Mouse (Mus musculus) hindbrain, postnatal 0 days (tissue): ENCODE results near the gene Chpf. TPM values are rescaled to one million over a fixed set of nuclear protein-coding genes. Genes with fewer than 3 reads are reported as not detected.

Experiments
- ATAC-seq: fragments of 200-750 bp; cut with Nextera tagmentation; 2 replicates; pipeline ENCODE4 v1.8.0; 2017; ENCODE audit warnings: mild to moderate bottlenecking, moderate TSS enrichment, moderate library complexity
- DNase-seq: peaks from one replicate; pipeline ENCODE4 v3.0.0-alpha.2; 2015; ENCODE audit warnings: low spot score
- H3K27ac ChIP-seq: fragments of 300-500 bp; sonication (generic); 2 replicates; pipeline ENCODE4 v1.5.1; 2014; ENCODE audit warnings: mild to moderate bottlenecking
- H3K27me3 ChIP-seq: fragments of 300-500 bp; sonication (generic); 2 replicates; pipeline ENCODE4 v1.6.1; 2014; ENCODE audit warnings: low read length, mixed read lengths; ENCODE audit not compliant: insufficient read depth
- H3K36me3 ChIP-seq: fragments of 300-500 bp; sonication (generic); 2 replicates; pipeline ENCODE4 v1.6.1; 2014; ENCODE audit warnings: low read length, mixed read lengths; ENCODE audit not compliant: insufficient read depth
- H3K4me1 ChIP-seq: fragments of 300-500 bp; sonication (generic); 2 replicates; pipeline ENCODE4 v1.6.1; 2014; ENCODE audit warnings: antibody characterized with exemption, low read length, mixed read lengths; ENCODE audit not compliant: insufficient read depth
- H3K4me2 ChIP-seq: fragments of 300-500 bp; sonication (generic); 2 replicates; pipeline ENCODE4 v1.6.1; 2014; ENCODE audit warnings: low read depth, mild to moderate bottlenecking, low read length, moderate library complexity, mixed read lengths
- H3K4me3 ChIP-seq: fragments of 300-500 bp; sonication (generic); 2 replicates; pipeline ENCODE4 v1.5.1; 2014; ENCODE audit warnings: low read length
- H3K9ac ChIP-seq: fragments of 300-500 bp; sonication (generic); replicated peaks from 2 replicates; pipeline ENCODE4 v1.6.1; 2014; ENCODE audit warnings: mild to moderate bottlenecking, low read length, moderate library complexity, mixed read lengths
- H3K9me3 ChIP-seq: fragments of 300-500 bp; sonication (generic); 2 replicates; pipeline ENCODE4 v1.6.1; 2016; ENCODE audit warnings: low read length, mixed read lengths
- CTCF ChIP-seq: IDR thresholded peaks from 2 replicates; pipeline ENCODE4 v1.5.1; 2016; ENCODE audit warnings: antibody characterized with exemption, control low read depth, low read depth
- WGBS: fragments of 180-500 bp; shearing (Covaris S2); extraction: QIAGEN DNeasy Blood & Tissue Kit; methylation state at CpG from one replicate; pipeline ENCODE4 v1.1.7; 2014; 5-methylcytosine and 5-hydroxymethylcytosine counted together
- polyA plus RNA-seq: library from polyadenylated mRNA; unstranded; fragments of >200 nt; fragmentation: Nextera tagmentation; extraction: Ambion mirVana; gene quantifications from 2 replicates; pipeline ENCODE4 v1.2.1, GENCODE M21; 2015
- total RNA-seq: library from RNA; depleted of rRNA; stranded (reverse); fragments of >200 nt; gene quantifications from 2 replicates; pipeline ENCODE4 v1.2.3, GENCODE M21; 2014

Chpf gene
- total and polyA plus RNA-seq, 2 experiments from 2014 or later: 55.8 to 155 TPM

GRCm38 (mm10) chr1:75487405-75488161 lies 8.5 kb upstream of the Chpf start:
- Histone ChIP-seq H3K4me3 (peak overlapping the region; percentile 47), H3K9me3 (no peaks in the 10 kb centered on the region), H3K9ac (peak overlapping the region; percentile 48), H3K36me3 (peaks cover 23% of the 10 kb centered on the region), H3K27me3 (no peaks in the 10 kb centered on the region), H3K4me2 (peak overlapping the region; percentile 83), H3K4me1 (peaks cover 3% of the 10 kb centered on the region; the same call in 1 of the 2 replicates), H3K27ac (peak overlapping the region; percentile 5; the same call in 1 of the 2 replicates)
- TF ChIP-seq CTCF: peak; percentile 51
- peak; percentile 70 for ATAC-seq
- DNase-seq: peak; percentile 80
- 2% methylated on average over 62 of the region's 62 CpGs for WGBS

- Histone ChIP-seq H3K4me3 (peak overlapping the region; percentile 47), H3K9me3 (no peaks in the 10 kb centered on the region), H3K36me3 (peaks cover 24% of the 10 kb centered on the region), H3K4me2 (peak overlapping the region; percentile 83), H3K27ac (no peak overlapping the region), H3K9ac (peak overlapping the region; percentile 48; the same call in 1 of the 2 replicates), H3K27me3 (no peaks in the 10 kb centered on the region), H3K4me1 (peaks cover 3% of the 10 kb centered on the region; the same call in 1 of the 2 replicates)
- DNase-seq: no peak
- ATAC-seq: 0 out of 2 replicates have a peak, but pooled peaks have one; percentile 3
- WGBS: 4% methylated on average over 13 of the region's 13 CpGs
- TF ChIP-seq CTCF: no peak
Observed at GRCm38 (mm10) chr1:75487040-75487404, 7.9 kb upstream of the Chpf start.

DNA sequence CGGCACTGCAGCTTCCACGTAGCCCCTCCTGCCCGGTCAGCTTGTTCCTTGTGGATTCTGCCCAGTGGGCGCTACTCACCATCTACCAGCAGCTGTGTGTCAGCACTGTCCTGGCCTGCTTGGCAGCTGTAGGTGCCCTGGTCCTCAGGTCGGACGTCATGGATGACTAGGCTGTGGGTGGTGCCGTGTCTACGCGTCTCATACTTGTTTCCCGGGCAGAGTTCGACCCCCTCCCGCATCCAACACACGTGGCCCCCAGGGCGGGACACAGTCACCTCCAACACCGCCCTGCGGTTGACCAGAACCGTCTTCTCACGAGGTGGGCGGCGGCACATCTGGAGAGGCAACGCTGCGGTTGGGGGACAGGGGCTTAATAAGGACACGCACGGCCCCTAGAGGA lies 7.5 kb upstream of the Chpf start:
- peak; percentile 31 for DNase-seq
- Histone ChIP-seq H3K4me2 (peak overlapping the region; percentile 83), H3K4me3 (peak overlapping the region; percentile 47), H3K36me3 (peaks cover 24% of the 10 kb centered on the region), H3K27me3 (no peaks in the 10 kb centered on the region), H3K9ac (peak overlapping the region; percentile 48; the same call in 1 of the 2 replicates), H3K4me1 (peaks cover 3% of the 10 kb centered on the region; the same call in 1 of the 2 replicates), H3K9me3 (no peaks in the 10 kb centered on the region), H3K27ac (no peak overlapping the region)
- ATAC-seq: peak; percentile 10; the same call in 1 of the 2 replicates
- TF ChIP-seq CTCF: peak; percentile 28; the same call in 1 of the 2 replicates
- 9% methylated on average over 24 of the region's 24 CpGs for WGBS

DNA sequence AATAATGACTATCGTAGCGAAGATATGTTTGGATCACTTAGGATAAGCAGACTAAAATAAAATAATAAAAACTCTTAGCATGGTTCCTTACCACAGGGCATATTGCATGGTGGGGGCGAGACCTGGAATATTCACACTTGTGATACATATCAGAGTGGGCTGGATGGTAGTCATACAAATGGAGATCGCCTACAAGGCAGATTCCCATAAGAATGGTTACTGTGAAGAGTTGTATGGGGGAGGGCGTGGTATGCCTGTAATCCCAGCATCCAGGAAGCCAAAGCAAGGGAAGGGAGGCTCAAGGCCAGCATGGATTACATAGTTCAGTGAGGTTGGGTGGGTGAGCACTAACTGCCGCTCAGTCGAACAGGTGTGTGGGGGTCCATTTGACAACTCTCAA lies 1.6 kb upstream of the Chpf start:
- DNase-seq (no peak), ATAC-seq (no peak)

DNA sequence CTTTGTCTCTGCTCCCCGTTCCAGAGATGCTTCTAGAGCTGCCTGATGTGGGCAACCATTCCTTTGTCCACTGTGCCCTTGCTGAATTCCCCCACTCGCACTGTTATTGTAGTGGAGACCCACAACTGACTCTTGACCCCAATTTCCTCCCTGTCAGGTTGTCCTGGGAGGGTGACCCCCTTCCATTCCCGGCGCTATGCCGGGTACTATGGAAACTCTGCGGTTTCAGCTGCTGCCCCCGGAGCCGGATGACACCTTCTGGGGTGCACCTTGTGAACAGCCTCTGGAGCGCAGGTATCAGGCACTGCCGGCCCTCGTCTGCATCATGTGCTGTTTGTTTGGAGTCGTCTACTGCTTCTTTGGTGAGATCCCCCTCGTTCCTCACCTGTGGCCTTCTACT lies 929 bp upstream of the Chpf start:
- DNase-seq: no peak
- ATAC-seq: no peak

More for the DNA sequence above, 1.6 kb upstream of the Chpf start:
- TF ChIP-seq CTCF: no peak
- Histone ChIP-seq H3K9me3 (no peaks in the 10 kb centered on the region), H3K9ac (peak overlapping the region; percentile 80; the same call in 1 of the 2 replicates), H3K27ac (no peak overlapping the region), H3K4me1 (peaks cover 9% of the 10 kb centered on the region; the same call in 1 of the 2 replicates), H3K36me3 (peaks cover 34% of the 10 kb centered on the region), H3K4me3 (peak overlapping the region; percentile 61), H3K4me2 (peak overlapping the region; percentile 78), H3K27me3 (no peaks in the 10 kb centered on the region)
- 85% methylated on average over 7 of the region's 7 CpGs for WGBS

DNA sequence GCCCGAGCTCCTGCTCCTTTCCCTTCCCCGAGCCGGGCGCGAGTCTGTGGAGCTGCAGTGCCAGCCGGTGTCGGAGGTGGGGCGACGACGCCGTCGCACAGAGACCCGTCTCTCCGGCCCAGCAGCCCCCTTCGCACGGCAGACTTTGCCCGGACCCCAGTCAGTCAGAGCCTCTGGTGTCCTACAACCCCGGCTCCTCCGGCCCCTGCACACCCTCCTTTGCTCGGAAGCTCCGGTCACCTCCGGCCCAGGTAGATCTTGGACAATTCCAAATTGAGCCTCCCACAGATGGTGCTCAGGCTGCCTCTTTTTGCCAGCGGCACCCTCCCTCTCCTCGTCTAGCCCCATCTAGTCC lies 505 bp upstream of the Chpf start:
- Histone ChIP-seq H3K9ac (peak overlapping the region; percentile 80), H3K4me3 (peak overlapping the region; percentile 61), H3K36me3 (peaks cover 37% of the 10 kb centered on the region), H3K27me3 (no peaks in the 10 kb centered on the region), H3K27ac (peak overlapping the region; percentile 79), H3K9me3 (no peaks in the 10 kb centered on the region), H3K4me1 (peaks cover 9% of the 10 kb centered on the region; the same call in 1 of the 2 replicates), H3K4me2 (peak overlapping the region; percentile 78)
- no peak; the same call in 1 of the 2 replicates for TF ChIP-seq CTCF
- ATAC-seq (no peak), DNase-seq (peak; percentile 32)
- WGBS: under 1% methylated on average over 19 of the region's 24 CpGs

More for the DNA sequence above, 929 bp upstream of the Chpf start:
- Histone ChIP-seq H3K27me3 (no peaks in the 10 kb centered on the region), H3K9me3 (no peaks in the 10 kb centered on the region), H3K4me1 (peaks cover 9% of the 10 kb centered on the region; the same call in 1 of the 2 replicates), H3K4me3 (peak overlapping the region; percentile 61), H3K4me2 (peak overlapping the region; percentile 78), H3K9ac (peak overlapping the region; percentile 80), H3K27ac (peak overlapping the region; percentile 79), H3K36me3 (peaks cover 37% of the 10 kb centered on the region)
- WGBS: 10% methylated on average over 13 of the region's 13 CpGs
- no peak for TF ChIP-seq CTCF
